Mouse (Mus musculus): Measurements from ENCODE around the gene Tert. TPM values are rescaled to one million over a fixed set of nuclear protein-coding genes. Genes with fewer than 3 reads are reported as not detected.

Gene Tert
- total RNA-seq (2021) = under 1 TPM in 1 of 2 experiments, not detected in 1; 0.30 TPM
- long read RNA-seq, experiment 1 = 0 reads
- long read RNA-seq, experiment 2 = 0 reads

- intact Hi-C loops (cut with DNase I) = loop anchor here (10.0 kb wide), 1 partner anchor 192 kb away; no protein-coding TSS in a partner anchor
- no peak for DNase-seq
These were observed at the start of gene Tert for GRCm38 (mm10) chr13:73626745-73627549. Tert (plus strand) TSS chr13:73626911.

GRCm38 (mm10) chr13:73577277-73577676, 49.4 kb upstream of the Tert start:
- no peak for DNase-seq
- intact Hi-C loops (cut with DNase I) = no loop called here

GRCm38 (mm10) chr13:73591488-73591887, 35.2 kb upstream of the Tert start:
- intact Hi-C loops (cut with DNase I) = no loop called here
- DNase-seq = no peak

GRCm38 (mm10) chr13:73592546-73592945, 34.2 kb upstream of the Tert start:
- DNase-seq = no peak
- intact Hi-C loops (cut with DNase I) = no loop called here

GRCm38 (mm10) chr13:73596276-73596675, 30.4 kb upstream of the Tert start:
- DNase-seq = no peak
- intact Hi-C loops (cut with DNase I) = no loop called here

- no peak for DNase-seq
- intact Hi-C loops (cut with DNase I) = loop anchor here (5.0 to 10.0 kb wide), 2 partner anchors 88 to 265 kb away; no protein-coding TSS in a partner anchor
These were observed 26.5 kb upstream of the Tert start for GRCm38 (mm10) chr13:73600217-73600616.

GRCm38 (mm10) chr13:73603046-73603445, 23.7 kb upstream of the Tert start:
- no peak for DNase-seq
- intact Hi-C loops (cut with DNase I) = loop anchor here (5.0 to 10.0 kb wide), 2 partner anchors 91 to 268 kb away; no protein-coding TSS in a partner anchor

- intact Hi-C loops (cut with DNase I) = loop anchor here (5.0 to 10.0 kb wide), 2 partner anchors 91 to 269 kb away; no protein-coding TSS in a partner anchor
- peak; percentile 92 to 95 for DNase-seq
These were observed 23.1 kb upstream of the Tert start, which contains the start of gene Clptm1l for GRCm38 (mm10) chr13:73603522-73604155. Clptm1l (plus strand) TSS chr13:73604006.

- intact Hi-C loops (cut with DNase I) = loop anchor here (5.0 to 10.0 kb wide), 2 partner anchors 92 to 270 kb away; no protein-coding TSS in a partner anchor
- DNase-seq = no peak
These were observed 22.4 kb upstream of the Tert start for GRCm38 (mm10) chr13:73604156-73604957.

GRCm38 (mm10) chr13:73618406-73618805, 8.3 kb upstream of the Tert start:
- no peak for DNase-seq
- intact Hi-C loops (cut with DNase I) = no loop called here

GRCm38 (mm10) chr13:73620637-73621036, 6.1 kb upstream of the Tert start:
- DNase-seq = no peak
- intact Hi-C loops (cut with DNase I) = loop anchor here (10.0 kb wide), 1 partner anchor 186 kb away; no protein-coding TSS in a partner anchor

GRCm38 (mm10) chr13:73626410-73626744, 334 bp upstream of the Tert start:
- intact Hi-C loops (cut with DNase I) = loop anchor here (10.0 kb wide), 1 partner anchor 192 kb away; no protein-coding TSS in a partner anchor
- no peak for DNase-seq

GRCm38 (mm10) chr13:73628586-73629113, 1.9 kb downstream of the Tert start:
- no peak for DNase-seq

GRCm38 (mm10) chr13:73631837-73632236, 5.1 kb downstream of the Tert start:
- no peak for DNase-seq
- intact Hi-C loops (cut with DNase I) = no loop called here

More at GRCm38 (mm10) chr13:73628586-73629113, 1.9 kb downstream of the Tert start:
- intact Hi-C loops (cut with DNase I) = loop anchor here (10.0 kb wide), 1 partner anchor 194 kb away; no protein-coding TSS in a partner anchor

GRCm38 (mm10) chr13:73637826-73638225, 11.1 kb downstream of the Tert start:
- intact Hi-C loops (cut with DNase I) = no loop called here
- no peak for DNase-seq

- intact Hi-C loops (cut with DNase I) = no loop called here
- DNase-seq = no peak
These were observed 14.6 kb downstream of the Tert start for GRCm38 (mm10) chr13:73641296-73641695.

GRCm38 (mm10) chr13:73646397-73647087, 19.8 kb downstream of the Tert start:
- no peak for DNase-seq
- intact Hi-C loops (cut with DNase I) = no loop called here

- intact Hi-C loops (cut with DNase I) = no loop called here
- no peak for DNase-seq
These were observed 26.6 kb downstream of the Tert start for GRCm38 (mm10) chr13:73653266-73653665.

GRCm38 (mm10) chr13:73654976-73655375, 28.3 kb downstream of the Tert start:
- no peak for DNase-seq
- intact Hi-C loops (cut with DNase I) = no loop called here
